Comparison of ENCODE assay signal across 12 mouse cellular contexts in the genomic region with DNA sequence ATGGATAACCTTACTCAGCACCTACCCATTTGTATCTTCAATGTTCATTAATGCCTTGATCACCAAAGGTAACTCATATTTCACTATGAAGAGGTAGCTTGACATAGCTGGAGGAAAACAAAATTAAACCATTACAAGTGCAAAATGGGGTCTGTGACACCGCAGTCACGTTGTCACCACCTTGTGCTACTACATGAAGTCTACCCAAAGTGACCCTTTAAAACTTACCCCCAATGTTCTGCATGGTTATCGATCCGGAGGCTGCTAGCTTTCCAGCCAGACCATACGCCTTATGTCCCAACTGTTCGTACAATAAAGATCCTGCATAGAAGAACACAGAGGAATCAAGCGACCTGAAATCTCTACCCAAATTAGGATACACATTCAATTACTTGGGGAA. TPM values are rescaled to one million over a fixed set of nuclear protein-coding genes. Genes with fewer than 3 reads are reported as not detected.
DNase-seq lines count a peak whose midpoint lies in the region; ATAC-seq and TF ChIP-seq lines count a peak whose summit lies in the region.
"Had no signal": no experiment of that assay in that cellular context is flagged by ENCODE, and none has a peak within 500 bp of the region (broad histone marks: within the 10 kb centered on the region; RNA-seq: fewer than 3 reads in every experiment).

No protein-coding gene starts in this region.

- no peak overlapping the region for H3K27ac ChIP-seq in forebrain, embryonic 13.5 days
- no peak overlapping the region for H3K27ac ChIP-seq in forebrain, embryonic 12.5 days
- peak overlapping the region; percentile 67 for H3K27ac ChIP-seq in heart, embryonic 16.5 days (ENCODE audit: low read length)
- H3K27ac ChIP-seq in liver, postnatal 0 days (ENCODE audit: low read depth): no peak overlapping the region
- no peak overlapping the region for H3K27ac ChIP-seq in MEL (ENCODE audit: control insufficient read depth, low read depth, low read length)
- H3K27ac ChIP-seq: macrophage; midbrain, embryonic 15.5 days had no signal

- H3K79me2 ChIP-seq in MEL (ENCODE audit: control insufficient read depth, insufficient read depth, low read length, poor library complexity): peaks cover 71% of the 10 kb centered on the region

- H3K4me1 ChIP-seq in forebrain, embryonic 13.5 days: peaks cover 39% of the 10 kb centered on the region
- peaks cover 25% of the 10 kb centered on the region for H3K4me1 ChIP-seq in forebrain, embryonic 12.5 days
- peaks cover 31% of the 10 kb centered on the region for H3K4me1 ChIP-seq in heart, embryonic 16.5 days (ENCODE audit: control insufficient read depth, insufficient read depth, low read length)
- H3K4me1 ChIP-seq in liver, postnatal 0 days (ENCODE audit: insufficient read depth): peaks cover 23% of the 10 kb centered on the region
- H3K4me1 ChIP-seq in MEL (ENCODE audit: control insufficient read depth in 1 of 2, insufficient read depth in 2 of 2, low read length in 2 of 2): peaks cover 8 to 37% of the 10 kb centered on the region in 2 experiments; a peak in 3 of 4 replicates

- 93% methylated on average over 7 of the region's 7 CpGs for WGBS in forebrain, embryonic 13.5 days
- 93% methylated on average over 7 of the region's 7 CpGs for WGBS in forebrain, embryonic 12.5 days
- 82% methylated on average over 7 of the region's 7 CpGs for WGBS in heart, embryonic 16.5 days
- WGBS in liver, postnatal 0 days (ENCODE audit: insufficient replicate concordance): 91% methylated on average over 7 of the region's 7 CpGs

- no peak; a peak in 1 of 4 replicates for TF ChIP-seq POLR2A in MEL (IDR thresholded peaks at IDR 0.05; ENCODE audit: control insufficient read depth in 1 of 2, insufficient read depth in 1 of 2, low read depth in 1 of 2, low read length in 2 of 2, poor library complexity in 1 of 2)

- TF ChIP-seq RAD21 in MEL (IDR thresholded peaks at IDR 0.05; ENCODE audit: low read depth, low read length): no peak

- peaks cover 86% of the 10 kb centered on the region for H3K36me3 ChIP-seq in forebrain, embryonic 13.5 days (ENCODE audit: poor library complexity, severe bottlenecking)
- H3K36me3 ChIP-seq in forebrain, embryonic 12.5 days (replicated peaks): peaks cover 82% of the 10 kb centered on the region
- H3K36me3 ChIP-seq in heart, embryonic 16.5 days (ENCODE audit: control insufficient read depth, insufficient read depth): peaks cover 61% of the 10 kb centered on the region
- peaks cover 81% of the 10 kb centered on the region for H3K36me3 ChIP-seq in liver, postnatal 0 days (replicated peaks; ENCODE audit: insufficient read depth, low read length)
- H3K36me3 ChIP-seq in MEL (ENCODE audit: control insufficient read depth in 1 of 2, insufficient read depth in 2 of 2, low read length in 2 of 2): peaks cover 73 to 84% of the 10 kb centered on the region in 2 experiments

- no peak for ATAC-seq in forebrain, embryonic 13.5 days
- no peak for ATAC-seq in forebrain, embryonic 12.5 days (ENCODE audit: low FRiP score)
- ATAC-seq in heart, embryonic 16.5 days (replicated peaks; ENCODE audit: extremely low read depth, insufficient read depth, low FRiP score): no peak
- no peak for ATAC-seq in liver, postnatal 0 days
- ATAC-seq: midbrain, embryonic 15.5 days had no signal

- no peaks in the 10 kb centered on the region for H3K27me3 ChIP-seq in forebrain, embryonic 13.5 days
- no peaks in the 10 kb centered on the region for H3K27me3 ChIP-seq in forebrain, embryonic 12.5 days
- no peaks in the 10 kb centered on the region for H3K27me3 ChIP-seq in heart, embryonic 16.5 days (ENCODE audit: control insufficient read depth, insufficient read depth, low read length)
- H3K27me3 ChIP-seq in liver, postnatal 0 days (ENCODE audit: insufficient read depth, low read length): no peaks in the 10 kb centered on the region
- H3K27me3 ChIP-seq in MEL (ENCODE audit: control insufficient read depth in 1 of 2, insufficient read depth in 2 of 2, low read length in 2 of 2): no peaks in the 10 kb centered on the region
- H3K27me3 ChIP-seq: midbrain, embryonic 15.5 days had no signal

- no peaks in the 10 kb centered on the region for H3K9me3 ChIP-seq in forebrain, embryonic 13.5 days (replicated peaks)
- no peaks in the 10 kb centered on the region for H3K9me3 ChIP-seq in forebrain, embryonic 12.5 days
- no peaks in the 10 kb centered on the region for H3K9me3 ChIP-seq in heart, embryonic 16.5 days (replicated peaks; ENCODE audit: control insufficient read depth, low read length)
- no peaks in the 10 kb centered on the region for H3K9me3 ChIP-seq in liver, postnatal 0 days (ENCODE audit: low read length)
- no peaks in the 10 kb centered on the region for H3K9me3 ChIP-seq in MEL (replicated peaks; ENCODE audit: insufficient read depth, low read length)
- H3K9me3 ChIP-seq: midbrain, embryonic 15.5 days had no signal

- H3K4me2 ChIP-seq in forebrain, embryonic 13.5 days: peak overlapping the region; percentile 73; the same call in 1 of the 2 replicates
- H3K4me2 ChIP-seq in forebrain, embryonic 12.5 days: no peak overlapping the region
- peak overlapping the region; percentile 76 for H3K4me2 ChIP-seq in heart, embryonic 16.5 days (ENCODE audit: low read depth, low read length)
- peak overlapping the region; percentile 88; the same call in 1 of the 2 replicates for H3K4me2 ChIP-seq in liver, postnatal 0 days (ENCODE audit: low read depth, low read length)

- no peak for TF ChIP-seq CTCF in liver, postnatal 0 days (IDR thresholded peaks at IDR 0.05; ENCODE audit: low read depth)
- TF ChIP-seq CTCF in MEL (IDR thresholded peaks at IDR 0.05 in 2 of 3, conservative IDR thresholded peaks at IDR 0.05 in 1 of 3; ENCODE audit: control insufficient read depth in 1 of 3, insufficient read depth in 1 of 3, low read depth in 2 of 3, low read length in 3 of 3, poor library complexity in 1 of 3, severe bottlenecking in 1 of 3): no peak

- DNase-seq in heart, adult 9 months (ENCODE audit: low spot score in 2 of 2): no peak
- no peak for DNase-seq in liver, postnatal 0 days
- DNase-seq in liver: no peak
- DNase-seq in MEL (ENCODE audit: low read depth, low spot score): no peak
- no peak for DNase-seq in frontal cortex, adult 2 months (ENCODE audit: extremely low spot score in 1 of 2, low spot score in 1 of 2)
- DNase-seq: kidney, adult 11 months; right cerebral cortex, adult 18-20 months had no signal

- no peak overlapping the region for H3K9ac ChIP-seq in forebrain, embryonic 13.5 days
- H3K9ac ChIP-seq in forebrain, embryonic 12.5 days: no peak overlapping the region
- peak overlapping the region; percentile 99 for H3K9ac ChIP-seq in heart, embryonic 16.5 days (ENCODE audit: low read length)
- H3K9ac ChIP-seq in liver, postnatal 0 days (replicated peaks): no peak overlapping the region
- H3K9ac ChIP-seq in MEL (ENCODE audit: control insufficient read depth, low read depth, low read length, poor library complexity, severe bottlenecking): peak overlapping the region; percentile 0; the same call in 1 of the 2 replicates

- no peak overlapping the region for H3K4me3 ChIP-seq in forebrain, embryonic 13.5 days
- H3K4me3 ChIP-seq in forebrain, embryonic 12.5 days (replicated peaks): no peak overlapping the region
- H3K4me3 ChIP-seq in heart, embryonic 16.5 days (ENCODE audit: low read length): peak overlapping the region; percentile 89
- no peak overlapping the region for H3K4me3 ChIP-seq in liver, postnatal 0 days (ENCODE audit: low read depth, low read length)
- H3K4me3 ChIP-seq in MEL (ENCODE audit: control insufficient read depth in 1 of 2, insufficient read depth in 1 of 2, low read depth in 2 of 2, low read length in 2 of 2): no peak overlapping the region

- no peak for TF ChIP-seq EP300 in liver, postnatal 0 days (IDR thresholded peaks at IDR 0.05; ENCODE audit: low read depth)
- no peak for TF ChIP-seq EP300 in MEL (IDR thresholded peaks at IDR 0.05; ENCODE audit: low read depth in 1 of 2, low read length in 2 of 2)

TF ChIP-seq in MEL, 35 proteins besides CTCF, POLR2A, EP300 and RAD21:
- no peak for TF ChIP-seq MYB (IDR thresholded peaks at IDR 0.05; ENCODE audit: low read depth, low read length)
- no peak for TF ChIP-seq ZC3H11A (IDR thresholded peaks at IDR 0.05; ENCODE audit: low read depth, low read length)
- peak; percentile 70; the same call in 1 of the 2 replicates for TF ChIP-seq ZMIZ1 (IDR thresholded peaks at IDR 0.05; ENCODE audit: low read depth, low read length)
- TF ChIP-seq BHLHE40 (IDR thresholded peaks at IDR 0.05; ENCODE audit: borderline replicate concordance, low read depth, low read length): no peak
- TF ChIP-seq MXI1 (IDR thresholded peaks at IDR 0.05; ENCODE audit: low read depth, low read length): no peak

RNA-seq across cellular contexts. Expression of gene Slc38a2, which starts 4.5 kb away (rescaled TPM):
- 148 and 156 TPM in 2 replicates for polyA plus RNA-seq in forebrain, embryonic 13.5 days (2015; fragmentation: Nextera tagmentation; extraction: Ambion mirVana)
- 199 TPM in 2 replicates for polyA plus RNA-seq in forebrain, embryonic 12.5 days (2016; fragmentation: Nextera tagmentation; extraction: Ambion mirVana)
- polyA plus RNA-seq in heart, embryonic 16.5 days (2015; fragmentation: Nextera tagmentation; extraction: Ambion mirVana): 178 and 190 TPM in 2 replicates
- 19.0 and 29.6 TPM in 2 replicates for polyA plus RNA-seq in liver, postnatal 0 days (2015; fragmentation: Nextera tagmentation; extraction: Ambion mirVana)
- total RNA-seq in MEL (2012; rRNA removed): 80.6 and 150 TPM in 2 replicates
- polyA plus RNA-seq in MEL (2012; ENCODE audit: insufficient read depth in 1 of 2, insufficient read length in 2 of 2, low read depth in 1 of 2, low replicate concordance in 2 of 2, missing spikeins in 1 of 2): 100 to 1,000 TPM; 177 to 590 TPM
- polyA plus RNA-seq in frontal cortex, adult 2 months (2012; rRNA removed): 64.1 and 71.7 TPM in 2 replicates

RNA-seq across cellular contexts. Expression of gene Slc38a1, which starts 52.3 kb away (rescaled TPM):
- 138 and 142 TPM in 2 replicates for polyA plus RNA-seq in forebrain, embryonic 13.5 days (2015; fragmentation: Nextera tagmentation; extraction: Ambion mirVana)
- 148 and 166 TPM in 2 replicates for polyA plus RNA-seq in forebrain, embryonic 12.5 days (2016; fragmentation: Nextera tagmentation; extraction: Ambion mirVana)
- 70.7 and 71.2 TPM in 2 replicates for polyA plus RNA-seq in heart, embryonic 16.5 days (2015; fragmentation: Nextera tagmentation; extraction: Ambion mirVana)
- polyA plus RNA-seq in liver, postnatal 0 days (2015; fragmentation: Nextera tagmentation; extraction: Ambion mirVana): 8.4 and 11.3 TPM in 2 replicates
- total RNA-seq in MEL (2012; rRNA removed): not detected in 2 replicates
- polyA plus RNA-seq in MEL (2012; ENCODE audit: insufficient read depth in 1 of 2, insufficient read length in 2 of 2, low read depth in 1 of 2, low replicate concordance in 2 of 2, missing spikeins in 1 of 2): under 1 TPM in 1 of 2 experiments, not detected in 1; 0.03 TPM
- polyA plus RNA-seq in frontal cortex, adult 2 months (2012; rRNA removed): 73.9 and 81.2 TPM in 2 replicates

Comparison
In these comparisons a context has a peak if more than half of its experiments do, and no peak if none do; other contexts are left out.
1. H3K9ac ChIP-seq: peak in heart, embryonic 16.5 days (single experiment) and MEL (single experiment); none in forebrain, embryonic 13.5 days (single experiment), forebrain, embryonic 12.5 days (single experiment) and liver, postnatal 0 days (single experiment).